ENCODE assay signal across 17 mouse cellular contexts in genomic region chr17:87063969-87064368, GRCm38 (mm10). TPM values are rescaled to one million over a fixed set of nuclear protein-coding genes. Genes with fewer than 3 reads are reported as not detected.
DNase-seq lines count a peak whose midpoint lies in the region; ATAC-seq and TF ChIP-seq lines count a peak whose summit lies in the region.
"Had no signal": no experiment of that assay in that cellular context is flagged by ENCODE, and none has a peak within 500 bp of the region (broad histone marks: within the 10 kb centered on the region; RNA-seq: fewer than 3 reads in every experiment).

No protein-coding gene starts in this region.

- H3K27ac ChIP-seq in kidney, postnatal 0 days, result 0 out of 2 replicates have a peak overlapping the region, but pooled peaks have one; percentile 33
- H3K27ac ChIP-seq: forebrain, embryonic 10.5 days; heart, embryonic 13.5 days; hindbrain, embryonic 15.5 days; liver, embryonic 14.5 days; midbrain, embryonic 13.5 days; neural tube, embryonic 12.5 days had no signal

- 46% methylated on average over 6 of the region's 6 CpGs for WGBS in kidney, postnatal 0 days

- TF ChIP-seq CTCF in kidney, postnatal 0 days (IDR thresholded peaks at IDR 0.05; ENCODE audit: low read depth), result no peak

- no peaks in the 10 kb centered on the region for H3K36me3 ChIP-seq in kidney, postnatal 0 days (ENCODE audit: insufficient read depth, low read length)
- H3K36me3 ChIP-seq in splenic B cell, adult 2 months (ENCODE audit: control insufficient read depth, insufficient read depth, low read length, poor library complexity, severe bottlenecking), result no peaks in the 10 kb centered on the region
- H3K36me3 ChIP-seq: forebrain, embryonic 10.5 days; heart, embryonic 13.5 days; hindbrain, embryonic 15.5 days; midbrain, embryonic 13.5 days; neural tube, embryonic 12.5 days had no signal

- 0 out of 2 replicates have a peak overlapping the region, but pooled peaks have one; percentile 9 for H3K4me2 ChIP-seq in kidney, postnatal 0 days (ENCODE audit: low read length)
- H3K4me2 ChIP-seq: heart, embryonic 13.5 days; hindbrain, embryonic 15.5 days; midbrain, embryonic 13.5 days; neural tube, embryonic 12.5 days had no signal

- H3K4me1 ChIP-seq in kidney, postnatal 0 days (replicated peaks; ENCODE audit: insufficient read depth, low read length), result peaks cover 8% of the 10 kb centered on the region
- H3K4me1 ChIP-seq: forebrain, embryonic 10.5 days; heart, embryonic 13.5 days; hindbrain, embryonic 15.5 days; midbrain, embryonic 13.5 days; neural tube, embryonic 12.5 days had no signal

- no peak overlapping the region for H3K9ac ChIP-seq in kidney, postnatal 0 days (ENCODE audit: low read depth, low read length)
- H3K9ac ChIP-seq: heart, embryonic 13.5 days; hindbrain, embryonic 15.5 days; liver, embryonic 14.5 days; midbrain, embryonic 13.5 days; neural tube, embryonic 12.5 days had no signal

- no peak for DNase-seq in kidney, postnatal 0 days (ENCODE audit: low spot score)
- DNase-seq in kidney, postnatal 14 days, result no peak
- DNase-seq in CD4-positive helper T cell, adult 2 months (ENCODE audit: low read depth, low spot score), result peak; percentile 10
- peak; percentile 70 for DNase-seq in splenic B cell, adult 2 months (ENCODE audit: low read depth, low spot score)
- no peak for DNase-seq in adrenal gland, postnatal 10 days
- no peak for DNase-seq in layer of hippocampus, postnatal 36 days
- no peak for DNase-seq in right cerebral cortex, postnatal 25 days
- DNase-seq: adrenal gland, postnatal 36 days; cerebellum, adult 11-12 months; right cerebral cortex, adult 18-20 months had no signal

- H3K9me3 ChIP-seq in kidney, postnatal 0 days (replicated peaks; ENCODE audit: low read length), result no peaks in the 10 kb centered on the region
- H3K9me3 ChIP-seq: forebrain, embryonic 10.5 days; heart, embryonic 13.5 days; hindbrain, embryonic 15.5 days; midbrain, embryonic 13.5 days; neural tube, embryonic 12.5 days had no signal

- no peak for ATAC-seq in kidney, postnatal 0 days (replicated peaks; ENCODE audit: low FRiP score, low read depth)
- peak; percentile 89 to 97 for ATAC-seq in hematopoietic stem cell, adult 5-6 weeks (replicated peaks in 1 of 2; ENCODE audit: insufficient read depth in 1 of 2, low FRiP score in 2 of 2, low TSS enrichment in 1 of 2, low read depth in 1 of 2, poor library complexity in 2 of 2, severe bottlenecking in 2 of 2)
- ATAC-seq: midbrain, embryonic 13.5 days had no signal

- H3K27me3 ChIP-seq in kidney, postnatal 0 days (ENCODE audit: insufficient read depth, low read length), result no peaks in the 10 kb centered on the region
- no peaks in the 10 kb centered on the region for H3K27me3 ChIP-seq in splenic B cell, adult 2 months (ENCODE audit: control insufficient read depth, insufficient read depth, low read length, poor library complexity, severe bottlenecking)
- H3K27me3 ChIP-seq: heart, embryonic 13.5 days; hindbrain, embryonic 15.5 days; midbrain, embryonic 13.5 days; neural tube, embryonic 12.5 days had no signal

- H3K4me3 ChIP-seq in kidney, postnatal 0 days (replicated peaks; ENCODE audit: low read depth, low read length), result no peak overlapping the region
- H3K4me3 ChIP-seq: forebrain, embryonic 10.5 days; heart, embryonic 13.5 days; hindbrain, embryonic 15.5 days; midbrain, embryonic 13.5 days; neural tube, embryonic 12.5 days had no signal

RNA-seq across cellular contexts. Expression of gene Cript, which starts 38.6 kb away (rescaled TPM):
- 171 and 177 TPM in 2 replicates for polyA plus RNA-seq in kidney, postnatal 0 days (2015; fragmentation: Nextera tagmentation; extraction: Ambion mirVana)
- total RNA-seq in hematopoietic stem cell, adult 5-6 weeks (2017), result 68.8 and 78.7 TPM in 2 replicates
- total RNA-seq in adrenal gland, postnatal 10 days (2021), result 10 to 100 TPM; 49.9 to 52.7 TPM
- total RNA-seq in layer of hippocampus, postnatal 36 days (2021), result 10 to 100 TPM; 57.3 to 62.1 TPM

RNA-seq across cellular contexts. Expression of gene Pigf, which starts 38.8 kb away (rescaled TPM):
- 48.4 and 48.7 TPM in 2 replicates for polyA plus RNA-seq in kidney, postnatal 0 days (2015; fragmentation: Nextera tagmentation; extraction: Ambion mirVana)
- 22.9 and 35.6 TPM in 2 replicates for total RNA-seq in hematopoietic stem cell, adult 5-6 weeks (2017)
- total RNA-seq in adrenal gland, postnatal 10 days (2021), result 10 to 100 TPM in 1 of 2 experiments, 1 to 10 TPM in 1; 8.3 to 11.0 TPM
- 10 to 100 TPM; 18.2 to 19.9 TPM for total RNA-seq in layer of hippocampus, postnatal 36 days (2021)

RNA-seq across cellular contexts. Expression of gene Socs5, which starts 43.5 kb away (rescaled TPM):
- polyA plus RNA-seq in kidney, postnatal 0 days (2015; fragmentation: Nextera tagmentation; extraction: Ambion mirVana), result 15.6 and 15.7 TPM in 2 replicates
- 16.4 and 20.0 TPM in 2 replicates for total RNA-seq in hematopoietic stem cell, adult 5-6 weeks (2017)
- total RNA-seq in adrenal gland, postnatal 10 days (2021), result 10 to 100 TPM; 40.3 to 48.3 TPM
- total RNA-seq in layer of hippocampus, postnatal 36 days (2021), result 100 to 1,000 TPM; 102 to 112 TPM

Comparison
In these comparisons a context has a peak if more than half of its experiments do, and no peak if none do; other contexts are left out.
1. DNase-seq: peak in CD4-positive helper T cell, adult 2 months (single experiment) and splenic B cell, adult 2 months (single experiment); none in kidney, postnatal 0 days (single experiment), kidney, postnatal 14 days (single experiment), adrenal gland, postnatal 10 days (single experiment), layer of hippocampus, postnatal 36 days (0 of 2) and right cerebral cortex, postnatal 25 days (single experiment).